Mouse (Mus musculus): ENCODE data around the gene Mylk4.

- TF ChIP-seq CTCF (IDR thresholded peaks at IDR 0.05; ENCODE audit: low read depth) (no peak), EP300 (IDR thresholded peaks at IDR 0.05; ENCODE audit: low read depth) (no peak)
These were observed 84.4 kb downstream of the Mylk4 start for GRCm38 (mm10) chr13:32699376-32699775.
